Mouse (Mus musculus): Measurements from ENCODE around the gene Rhot2. TPM values are rescaled to one million over a fixed set of nuclear protein-coding genes. Genes with fewer than 3 reads are reported as not detected.

Gene Rhot2
- polyA plus RNA-seq (2016; fragmentation: Nextera tagmentation; extraction: Ambion mirVana): 28.0 and 31.2 TPM in 2 replicates

GRCm38 (mm10) chr17:25844396-25844901 is at the start of gene Rhot2:
Gene Rhot2, minus strand, starts transcription at chr17:25844851.
- Histone ChIP-seq H3K9me3 (no peaks in the 10 kb centered on the region), H3K4me1 (peaks cover 24% of the 10 kb centered on the region), H3K27me3 (ENCODE audit: poor library complexity, severe bottlenecking) (no peaks in the 10 kb centered on the region), H3K27ac (peak within 1 kb of the TSS; percentile 93), H3K4me3 (peak within 1 kb of the TSS; percentile 94), H3K36me3 (replicated peaks) (peaks cover 85% of the 10 kb centered on the region)
- WGBS: under 1% methylated on average over 21 of the region's 21 CpGs
- peak; percentile 94 for DNase-seq (ENCODE audit: extremely low spot score, low spot score)

- Histone ChIP-seq H3K9me3 (no peaks in the 10 kb centered on the region), H3K36me3 (replicated peaks) (peaks cover 12% of the 10 kb centered on the region), H3K4me1 (peaks cover 23% of the 10 kb centered on the region), H3K27ac (peak overlapping the region; percentile 72), H3K4me3 (no peak overlapping the region; the same call in 1 of the 2 replicates), H3K27me3 (ENCODE audit: poor library complexity, severe bottlenecking) (no peaks in the 10 kb centered on the region)
- WGBS: 29% methylated on average over 2 of the region's 2 CpGs
- DNase-seq (ENCODE audit: extremely low spot score, low spot score): peak; percentile 67
These were observed 49.4 kb upstream of the Rhot2 start for GRCm38 (mm10) chr17:25893975-25894617.

- H3K27me3 ChIP-seq (ENCODE audit: poor library complexity, severe bottlenecking): no peaks in the 10 kb centered on the region
- no peaks in the 10 kb centered on the region for H3K9me3 ChIP-seq
- DNase-seq (ENCODE audit: extremely low spot score, low spot score): no peak
- H3K36me3 ChIP-seq (replicated peaks): peaks cover 47% of the 10 kb centered on the region
- WGBS: 85% methylated on average over 3 of the region's 3 CpGs
- no peak overlapping the region for H3K4me3 ChIP-seq
- H3K4me1 ChIP-seq: peaks cover 13% of the 10 kb centered on the region
- no peak overlapping the region for H3K27ac ChIP-seq
These were observed 44.2 kb upstream of the Rhot2 start for GRCm38 (mm10) chr17:25888837-25889236.

DNA sequence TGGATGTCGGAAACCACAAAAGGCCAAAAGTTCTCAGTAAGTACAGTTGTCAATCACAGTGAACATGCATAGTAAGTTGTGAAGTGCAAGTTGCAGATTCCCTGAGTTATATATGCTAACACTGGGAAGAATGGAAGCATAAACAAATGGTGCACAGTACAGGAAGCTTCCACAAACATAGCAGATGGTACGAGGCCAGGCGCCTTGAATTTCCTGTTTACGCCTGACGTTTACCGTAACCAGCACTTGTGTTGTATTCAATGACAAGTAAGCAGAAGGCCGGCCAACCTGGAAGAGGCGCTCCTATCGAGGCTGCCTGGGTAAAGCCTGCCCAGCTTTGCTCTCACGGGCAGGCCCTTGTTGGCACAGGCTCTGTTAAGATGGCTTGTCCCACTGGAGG is 42.8 kb upstream of the Rhot2 start:
- H3K27me3 ChIP-seq (ENCODE audit: poor library complexity, severe bottlenecking): no peaks in the 10 kb centered on the region
- H3K36me3 ChIP-seq (replicated peaks): peaks cover 60% of the 10 kb centered on the region
- no peaks in the 10 kb centered on the region for H3K9me3 ChIP-seq
- no peak overlapping the region for H3K4me3 ChIP-seq
- WGBS: 92% methylated on average over 10 of the region's 10 CpGs
- H3K4me1 ChIP-seq: peaks cover 27% of the 10 kb centered on the region
- DNase-seq (ENCODE audit: extremely low spot score, low spot score): no peak
- H3K27ac ChIP-seq: no peak overlapping the region

DNA sequence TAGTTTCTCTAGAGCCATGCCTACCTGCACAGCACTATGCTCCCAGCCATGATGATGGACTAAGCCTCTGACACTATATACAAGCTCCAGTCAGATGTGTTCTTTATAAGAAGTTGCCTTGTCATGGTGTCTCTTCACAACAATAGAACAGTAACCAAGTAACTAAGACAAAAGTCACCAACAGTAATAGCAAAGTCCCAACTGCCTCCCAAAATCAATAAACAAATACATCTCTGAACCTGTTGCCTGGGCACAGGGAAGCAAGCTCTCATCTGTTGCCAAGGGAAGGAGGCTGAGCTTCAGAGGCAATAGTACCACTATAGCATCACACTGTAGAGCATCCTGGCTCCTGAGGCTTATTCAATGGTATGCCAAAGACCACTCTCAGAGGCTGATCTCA is 42.2 kb upstream of the Rhot2 start:
- peaks cover 66% of the 10 kb centered on the region for H3K36me3 ChIP-seq (replicated peaks)

GRCm38 (mm10) chr17:25885636-25886035 is 41.0 kb upstream of the Rhot2 start:
- DNase-seq (ENCODE audit: extremely low spot score, low spot score): no peak
- H3K9me3 ChIP-seq: no peaks in the 10 kb centered on the region

More for the DNA sequence above, 42.2 kb upstream of the Rhot2 start:
- H3K9me3 ChIP-seq: no peaks in the 10 kb centered on the region
- no peak for DNase-seq (ENCODE audit: extremely low spot score, low spot score)
- no peaks in the 10 kb centered on the region for H3K27me3 ChIP-seq (ENCODE audit: poor library complexity, severe bottlenecking)
- peaks cover 33% of the 10 kb centered on the region for H3K4me1 ChIP-seq
- no peak overlapping the region for H3K4me3 ChIP-seq
- no peak overlapping the region for H3K27ac ChIP-seq

DNA sequence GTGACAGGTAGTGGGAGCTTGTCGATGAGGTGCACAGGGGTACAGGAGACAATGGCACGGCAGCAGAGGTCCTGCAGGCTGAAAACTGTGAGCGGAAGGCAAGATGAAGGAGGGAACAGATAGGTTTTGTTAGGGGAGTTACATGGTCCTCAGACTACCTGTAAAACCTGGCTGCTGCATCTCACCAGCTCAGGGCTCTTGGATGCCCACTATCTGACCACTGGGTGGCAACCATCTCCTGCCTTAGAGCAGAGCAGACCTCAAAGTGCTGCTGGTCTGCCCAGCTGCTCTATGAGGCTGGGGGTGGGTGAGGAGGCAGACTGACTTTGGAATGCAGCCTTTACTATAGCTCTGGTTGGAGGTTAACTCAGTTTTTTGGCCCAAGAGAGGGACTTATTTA is 39.2 kb upstream of the Rhot2 start:
- Histone ChIP-seq H3K36me3 (replicated peaks) (peaks cover 63% of the 10 kb centered on the region), H3K9me3 (no peaks in the 10 kb centered on the region), H3K27ac (0 out of 2 replicates have a peak overlapping the region, but pooled peaks have one; percentile 87), H3K4me1 (peaks cover 63% of the 10 kb centered on the region), H3K27me3 (ENCODE audit: poor library complexity, severe bottlenecking) (no peaks in the 10 kb centered on the region), H3K4me3 (no peak overlapping the region)
- DNase-seq (ENCODE audit: extremely low spot score, low spot score): no peak
- 82% methylated on average over 3 of the region's 3 CpGs for WGBS

More at GRCm38 (mm10) chr17:25885636-25886035, 41.0 kb upstream of the Rhot2 start:
- Histone ChIP-seq H3K36me3 (replicated peaks) (peaks cover 66% of the 10 kb centered on the region), H3K4me1 (peaks cover 45% of the 10 kb centered on the region), H3K27me3 (ENCODE audit: poor library complexity, severe bottlenecking) (no peaks in the 10 kb centered on the region), H3K27ac (no peak overlapping the region), H3K4me3 (no peak overlapping the region)
- 60% methylated on average over 4 of the region's 4 CpGs for WGBS

GRCm38 (mm10) chr17:25883268-25883667 is 38.6 kb upstream of the Rhot2 start:
- Histone ChIP-seq H3K4me3 (no peak overlapping the region), H3K9me3 (no peaks in the 10 kb centered on the region), H3K27ac (peak overlapping the region; percentile 87; the same call in 1 of the 2 replicates), H3K27me3 (ENCODE audit: poor library complexity, severe bottlenecking) (no peaks in the 10 kb centered on the region), H3K4me1 (peaks cover 69% of the 10 kb centered on the region), H3K36me3 (replicated peaks) (peaks cover 63% of the 10 kb centered on the region)
- no peak for DNase-seq (ENCODE audit: extremely low spot score, low spot score)
- WGBS: 84% methylated on average over 8 of the region's 8 CpGs

DNA sequence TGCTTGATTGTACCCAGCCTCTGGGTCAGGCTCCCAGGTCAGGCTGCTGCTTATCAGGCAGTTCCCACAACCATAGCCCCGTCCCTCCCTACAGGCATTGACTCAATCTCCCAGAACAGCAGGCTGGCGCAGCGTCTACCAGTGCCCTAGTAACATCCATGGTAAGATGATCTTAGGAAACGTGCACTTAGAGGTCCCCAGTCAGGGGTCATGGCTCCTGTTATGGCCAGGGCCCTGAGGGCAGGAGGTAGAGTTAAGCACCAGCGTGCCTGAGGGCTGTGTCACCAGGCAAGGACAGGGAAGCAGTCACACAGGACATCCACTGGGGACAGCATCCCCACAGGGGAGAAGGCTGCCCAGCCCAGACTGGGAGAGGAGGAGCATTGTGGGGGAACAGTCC is 37.7 kb upstream of the Rhot2 start:
- no peaks in the 10 kb centered on the region for H3K27me3 ChIP-seq (ENCODE audit: poor library complexity, severe bottlenecking)
- 34% methylated on average over 5 of the region's 5 CpGs for WGBS
- peak overlapping the region; percentile 87 for H3K27ac ChIP-seq
- no peak for DNase-seq (ENCODE audit: extremely low spot score, low spot score)
- H3K4me3 ChIP-seq: peak overlapping the region; percentile 13; the same call in 1 of the 2 replicates
- peaks cover 74% of the 10 kb centered on the region for H3K4me1 ChIP-seq
- H3K9me3 ChIP-seq: no peaks in the 10 kb centered on the region
- H3K36me3 ChIP-seq (replicated peaks): peaks cover 63% of the 10 kb centered on the region

GRCm38 (mm10) chr17:25881691-25882090 is 37.0 kb upstream of the Rhot2 start:
- DNase-seq (ENCODE audit: extremely low spot score, low spot score): no peak
- H3K9me3 ChIP-seq: no peaks in the 10 kb centered on the region
- peaks cover 64% of the 10 kb centered on the region for H3K36me3 ChIP-seq (replicated peaks)
- H3K4me3 ChIP-seq: peak overlapping the region; percentile 23; the same call in 1 of the 2 replicates
- no peaks in the 10 kb centered on the region for H3K27me3 ChIP-seq (ENCODE audit: poor library complexity, severe bottlenecking)
- H3K27ac ChIP-seq: peak overlapping the region; percentile 87
- WGBS: 14% methylated on average over 4 of the region's 4 CpGs
- peaks cover 80% of the 10 kb centered on the region for H3K4me1 ChIP-seq

- H3K27me3 ChIP-seq (ENCODE audit: poor library complexity, severe bottlenecking): no peaks in the 10 kb centered on the region
- DNase-seq (ENCODE audit: extremely low spot score, low spot score): peak; percentile 64
- peak overlapping the region; percentile 87 for H3K27ac ChIP-seq
- no peaks in the 10 kb centered on the region for H3K9me3 ChIP-seq
- peaks cover 87% of the 10 kb centered on the region for H3K4me1 ChIP-seq
- H3K4me3 ChIP-seq: peak overlapping the region; percentile 23; the same call in 1 of the 2 replicates
- peaks cover 66% of the 10 kb centered on the region for H3K36me3 ChIP-seq (replicated peaks)
- 4% methylated on average over 5 of the region's 5 CpGs for WGBS
These were observed 36.4 kb upstream of the Rhot2 start for GRCm38 (mm10) chr17:25880913-25881641.

GRCm38 (mm10) chr17:25880196-25880910 is 35.7 kb upstream of the Rhot2 start, which contains the start of gene Wfikkn1:
Gene Wfikkn1, minus strand, starts transcription at chr17:25880858.
- WGBS: 19% methylated on average over 5 of the region's 5 CpGs
- H3K27me3 ChIP-seq (ENCODE audit: poor library complexity, severe bottlenecking): no peaks in the 10 kb centered on the region
- peaks cover 87% of the 10 kb centered on the region for H3K4me1 ChIP-seq
- H3K4me3 ChIP-seq: peak within 1 kb of the TSS; percentile 23
- H3K36me3 ChIP-seq (replicated peaks): peaks cover 66% of the 10 kb centered on the region
- H3K27ac ChIP-seq: peak within 1 kb of the TSS; percentile 87
- no peaks in the 10 kb centered on the region for H3K9me3 ChIP-seq
- no peak for DNase-seq (ENCODE audit: extremely low spot score, low spot score)

Data from forebrain, embryonic 10.5 days (tissue).